Mouse (Mus musculus): ENCODE measurements around the gene Ecel1.

- TF ChIP-seq CTCF (conservative IDR thresholded peaks at IDR 0.05; ENCODE audit: insufficient read depth, insufficient read length, low read depth, low read length) (no peak), POLR2A (IDR thresholded peaks at IDR 0.05; ENCODE audit: low read depth, low read length) (no peak)
Measured at GRCm38 (mm10) chr1:87108564-87108963, 47.8 kb downstream of the Ecel1 start.

Measured in kidney, adult 2 months (tissue).